ENCODE assay signal across 18 mouse cellular contexts in genomic region chr7:44320886-44321285, GRCm38 (mm10). TPM values are rescaled to one million over a fixed set of nuclear protein-coding genes. Genes with fewer than 3 reads are reported as not detected.
A peak's percentile ranks its signal among the peaks of the same experiment; 100 is the strongest.
DNase-seq lines count a peak whose midpoint lies in the region; ATAC-seq and TF ChIP-seq lines count a peak whose summit lies in the region.
"Had no signal": no experiment of that assay in that cellular context is flagged by ENCODE, and none has a peak within 500 bp of the region (broad histone marks: within the 10 kb centered on the region; RNA-seq: fewer than 3 reads in every experiment).

No protein-coding gene starts in this region.

- no peak for TF ChIP-seq POLR2A in cortical plate, adult 2 months (IDR thresholded peaks at IDR 0.05; ENCODE audit: extremely low read depth, insufficient read depth, low read length)
- TF ChIP-seq POLR2A in heart, adult 2 months (IDR thresholded peaks at IDR 0.05; ENCODE audit: insufficient read depth, low read depth, low read length): no peak

- H3K4me2 ChIP-seq in forebrain, embryonic 14.5 days (ENCODE audit: low read length): no peak overlapping the region
- no peak overlapping the region for H3K4me2 ChIP-seq in forebrain, embryonic 11.5 days (ENCODE audit: low read depth, low read length, severe bottlenecking)
- H3K4me2 ChIP-seq in kidney, embryonic 14.5 days (replicated peaks; ENCODE audit: low read depth, low read length): no peak overlapping the region
- H3K4me2 ChIP-seq: limb, embryonic 12.5 days had no signal

- H3K79me2 ChIP-seq in heart, adult 2 months (replicated peaks; ENCODE audit: control insufficient read depth, insufficient read depth, low read length): no peaks in the 10 kb centered on the region

- peaks cover 49% of the 10 kb centered on the region for H3K36me3 ChIP-seq in forebrain, embryonic 14.5 days (ENCODE audit: control insufficient read depth, insufficient read depth, low read length)
- H3K36me3 ChIP-seq in forebrain, embryonic 11.5 days (ENCODE audit: control insufficient read depth, insufficient read depth, low read length): no peaks in the 10 kb centered on the region
- H3K36me3 ChIP-seq in kidney, embryonic 14.5 days (ENCODE audit: control insufficient read depth, insufficient read depth, low read length): no peaks in the 10 kb centered on the region
- no peaks in the 10 kb centered on the region for H3K36me3 ChIP-seq in heart, adult 2 months (ENCODE audit: control insufficient read depth, insufficient read depth, low read length)
- H3K36me3 ChIP-seq: embryonic facial prominence, embryonic 10.5 days had no signal

- no peak overlapping the region for H3K4me3 ChIP-seq in forebrain, embryonic 14.5 days (ENCODE audit: low read depth, low read length)
- no peak overlapping the region for H3K4me3 ChIP-seq in forebrain, embryonic 11.5 days (ENCODE audit: low read depth, low read length)
- no peak overlapping the region for H3K4me3 ChIP-seq in cortical plate, adult 2 months (ENCODE audit: insufficient read depth, low read length)
- no peak overlapping the region for H3K4me3 ChIP-seq in left cerebral cortex, adult 2 months
- no peak overlapping the region for H3K4me3 ChIP-seq in kidney, embryonic 14.5 days (ENCODE audit: low read length)
- H3K4me3 ChIP-seq in heart, adult 2 months: no peak overlapping the region
- H3K4me3 ChIP-seq: embryonic facial prominence, embryonic 10.5 days; limb, embryonic 12.5 days had no signal

- ATAC-seq in forebrain, embryonic 14.5 days: peak; percentile 66; the same call in 1 of the 2 replicates
- no peak for ATAC-seq in forebrain, embryonic 11.5 days (replicated peaks; ENCODE audit: low FRiP score)
- peak; percentile 72; the same call in 1 of the 2 replicates for ATAC-seq in cerebellum, adult (ENCODE audit: insufficient number of reproducible peaks, low FRiP score, low TSS enrichment)
- ATAC-seq in kidney, embryonic 14.5 days (ENCODE audit: low FRiP score, low TSS enrichment): no peak

- H3K27ac ChIP-seq in forebrain, embryonic 14.5 days (ENCODE audit: low read depth, low read length): peak overlapping the region; percentile 33
- H3K27ac ChIP-seq in forebrain, embryonic 11.5 days (ENCODE audit: low read depth, low read length): no peak overlapping the region
- peak overlapping the region; percentile 15; the same call in 1 of the 2 replicates for H3K27ac ChIP-seq in cortical plate, adult 2 months (ENCODE audit: insufficient read depth, low read length)
- H3K27ac ChIP-seq in left cerebral cortex, adult 2 months: peak overlapping the region; percentile 61
- H3K27ac ChIP-seq in kidney, embryonic 14.5 days (ENCODE audit: low read depth, low read length): no peak overlapping the region
- H3K27ac ChIP-seq in heart, adult 2 months: no peak overlapping the region
- H3K27ac ChIP-seq: embryonic facial prominence, embryonic 10.5 days; limb, embryonic 12.5 days had no signal

- no peak overlapping the region for H3K9ac ChIP-seq in forebrain, embryonic 14.5 days (ENCODE audit: low read length)
- H3K9ac ChIP-seq in forebrain, embryonic 11.5 days (ENCODE audit: low read length): no peak overlapping the region
- H3K9ac ChIP-seq in kidney, embryonic 14.5 days (ENCODE audit: low read depth, low read length): no peak overlapping the region
- H3K9ac ChIP-seq in heart, adult 2 months (ENCODE audit: low read depth, low read length): no peak overlapping the region
- H3K9ac ChIP-seq: limb, embryonic 12.5 days had no signal

- TF ChIP-seq CTCF in cortical plate, adult 2 months (IDR thresholded peaks at IDR 0.05; ENCODE audit: extremely low read depth, insufficient read depth, low read length): 0 out of 2 replicates have a peak, but pooled peaks have one; percentile 16
- peak; percentile 48 for TF ChIP-seq CTCF in left cerebral cortex, adult 2 months (IDR thresholded peaks at IDR 0.05)
- TF ChIP-seq CTCF in heart, adult 2 months (IDR thresholded peaks at IDR 0.05): no peak

- intact Hi-C loops in left cerebral cortex, adult 2 months (cut with DNase I): no loop called here
- intact Hi-C loops in heart, adult 2 months (cut with DNase I): no loop called here

- H3K27me3 ChIP-seq in forebrain, embryonic 14.5 days (replicated peaks; ENCODE audit: control insufficient read depth, insufficient read depth, low read length): no peaks in the 10 kb centered on the region
- no peaks in the 10 kb centered on the region for H3K27me3 ChIP-seq in forebrain, embryonic 11.5 days (ENCODE audit: control insufficient read depth, insufficient read depth, low read length)
- H3K27me3 ChIP-seq in kidney, embryonic 14.5 days (ENCODE audit: control insufficient read depth, insufficient read depth, low read length): no peaks in the 10 kb centered on the region
- H3K27me3 ChIP-seq in heart, adult 2 months (ENCODE audit: control insufficient read depth, insufficient read depth, low read length): no peaks in the 10 kb centered on the region

- WGBS in forebrain, embryonic 14.5 days: 55% methylated on average over 8 of the region's 8 CpGs
- 71% methylated on average over 8 of the region's 8 CpGs for WGBS in forebrain, embryonic 11.5 days
- WGBS in kidney, embryonic 14.5 days: 61% methylated on average over 8 of the region's 8 CpGs
- 36% methylated on average over 8 of the region's 8 CpGs for WGBS in heart, adult 2 months

- no peak for TF ChIP-seq EP300 in heart, adult 2 months (IDR thresholded peaks at IDR 0.05; ENCODE audit: insufficient read depth, low read depth, low read length)

- no peaks in the 10 kb centered on the region for H3K4me1 ChIP-seq in forebrain, embryonic 14.5 days (ENCODE audit: control insufficient read depth, insufficient read depth, low read length)
- H3K4me1 ChIP-seq in forebrain, embryonic 11.5 days (replicated peaks; ENCODE audit: control insufficient read depth, insufficient read depth, low read length): no peaks in the 10 kb centered on the region
- H3K4me1 ChIP-seq in cortical plate, adult 2 months (ENCODE audit: control insufficient read depth, insufficient read depth, low read length): peaks cover 8% of the 10 kb centered on the region; the same call in 1 of the 2 replicates
- no peaks in the 10 kb centered on the region for H3K4me1 ChIP-seq in kidney, embryonic 14.5 days (ENCODE audit: control insufficient read depth, insufficient read depth, low read length)
- no peaks in the 10 kb centered on the region for H3K4me1 ChIP-seq in heart, adult 2 months (ENCODE audit: control insufficient read depth, insufficient read depth, low read length)
- H3K4me1 ChIP-seq: embryonic facial prominence, embryonic 10.5 days; limb, embryonic 12.5 days had no signal

- no peaks in the 10 kb centered on the region for H3K9me3 ChIP-seq in forebrain, embryonic 14.5 days (replicated peaks; ENCODE audit: control insufficient read depth, low read length)
- no peaks in the 10 kb centered on the region for H3K9me3 ChIP-seq in forebrain, embryonic 11.5 days (ENCODE audit: control insufficient read depth, low read length)
- no peaks in the 10 kb centered on the region for H3K9me3 ChIP-seq in kidney, embryonic 14.5 days (ENCODE audit: control insufficient read depth, low read length)
- H3K9me3 ChIP-seq: embryonic facial prominence, embryonic 10.5 days; limb, embryonic 12.5 days had no signal

- peak; percentile 74 for DNase-seq in forebrain, embryonic 14.5 days (ENCODE audit: low spot score)
- DNase-seq in forebrain, embryonic 11.5 days (ENCODE audit: low spot score): no peak
- peak in 1 of 2 experiments; percentile 51 for DNase-seq in left cerebral cortex, adult 2 months (ENCODE audit: extremely low spot score in 1 of 2, low spot score in 2 of 2)
- no peak for DNase-seq in adrenal gland, postnatal 4 days (ENCODE audit: low spot score in 2 of 2)
- DNase-seq in heart, adult 2 months: no peak
- DNase-seq: adrenal gland, postnatal 36 days; heart, postnatal 10 days; kidney, adult 9 months; lung, adult 18-20 months; thymus, postnatal 25 days had no signal

RNA-seq across cellular contexts. Expression of gene Shank1, which starts 10.8 kb away (rescaled TPM):
- polyA plus RNA-seq in forebrain, embryonic 14.5 days (2014; fragmentation: Nextera tagmentation; extraction: Ambion mirVana): 9.5 and 15.1 TPM in 2 replicates
- polyA plus RNA-seq in forebrain, embryonic 11.5 days (2014; fragmentation: Nextera tagmentation; extraction: Ambion mirVana): 3.6 and 4.2 TPM in 2 replicates
- 106 and 113 TPM in 2 replicates for polyA plus RNA-seq in cortical plate, adult 2 months (2012; rRNA removed)
- 100 to 1,000 TPM; 637 to 705 TPM for total RNA-seq in left cerebral cortex, adult 2 months (2021)
- polyA plus RNA-seq in kidney, embryonic 14.5 days (2014; fragmentation: Nextera tagmentation; extraction: Ambion mirVana): 1.3 and 1.9 TPM in 2 replicates
- 10 to 100 TPM; 12.0 to 16.9 TPM for total RNA-seq in adrenal gland, postnatal 4 days (2021)
- 1 to 10 TPM; 1.2 to 2.3 TPM for total RNA-seq in heart, adult 2 months (2021)
- 0.94 and 1.1 TPM in 2 replicates for polyA plus RNA-seq in heart, adult 2 months (2012; rRNA removed)
- total RNA-seq: granulocyte monocyte progenitor cell, adult 5-6 weeks had no signal

RNA-seq across cellular contexts. Expression of gene Clec11a, which starts 14.2 kb away (rescaled TPM):
- 3.7 and 4.5 TPM in 2 replicates for polyA plus RNA-seq in forebrain, embryonic 14.5 days (2014; fragmentation: Nextera tagmentation; extraction: Ambion mirVana)
- 3.2 TPM in 2 replicates for polyA plus RNA-seq in forebrain, embryonic 11.5 days (2014; fragmentation: Nextera tagmentation; extraction: Ambion mirVana)
- polyA plus RNA-seq in cortical plate, adult 2 months (2012; rRNA removed): 5.4 and 5.6 TPM in 2 replicates
- total RNA-seq in left cerebral cortex, adult 2 months (2021): 1 to 10 TPM; 4.3 TPM
- polyA plus RNA-seq in kidney, embryonic 14.5 days (2014; fragmentation: Nextera tagmentation; extraction: Ambion mirVana): 3.4 TPM in 2 replicates
- 1 to 10 TPM; 6.0 to 7.1 TPM for total RNA-seq in adrenal gland, postnatal 4 days (2021)
- 1 to 10 TPM in 1 of 2 experiments, under 1 TPM in 1; 0.60 to 1.1 TPM for total RNA-seq in heart, adult 2 months (2021)
- 1.8 and 2.0 TPM in 2 replicates for polyA plus RNA-seq in heart, adult 2 months (2012; rRNA removed)

RNA-seq across cellular contexts. Expression of gene Gm15517, which starts 59.6 kb away (rescaled TPM):
- polyA plus RNA-seq in forebrain, embryonic 14.5 days (2014; fragmentation: Nextera tagmentation; extraction: Ambion mirVana): not detected in 2 replicates
- polyA plus RNA-seq in forebrain, embryonic 11.5 days (2014; fragmentation: Nextera tagmentation; extraction: Ambion mirVana): not detected in 2 replicates
- polyA plus RNA-seq in cortical plate, adult 2 months (2012; rRNA removed): not detected in 2 replicates
- total RNA-seq in left cerebral cortex, adult 2 months (2021): not detected
- polyA plus RNA-seq in kidney, embryonic 14.5 days (2014; fragmentation: Nextera tagmentation; extraction: Ambion mirVana): not detected in 2 replicates
- total RNA-seq in adrenal gland, postnatal 4 days (2021): not detected
- total RNA-seq in heart, adult 2 months (2021): not detected
- polyA plus RNA-seq in heart, adult 2 months (2012; rRNA removed): not detected in 2 replicates
- total RNA-seq: adrenal gland, postnatal 36 days; granulocyte monocyte progenitor cell, adult 5-6 weeks; heart, postnatal 10 days had no signal
- polyA plus RNA-seq: embryonic facial prominence, embryonic 10.5 days; limb, embryonic 12.5 days; neural tube, embryonic 11.5 days; stomach, embryonic 14.5 days had no signal

Comparison
In these comparisons a context has a peak if more than half of its experiments do, and no peak if none do; other contexts are left out.
1. ATAC-seq: peak in forebrain, embryonic 14.5 days (single experiment) and cerebellum, adult (single experiment); none in forebrain, embryonic 11.5 days (single experiment) and kidney, embryonic 14.5 days (single experiment).
2. H3K27ac ChIP-seq: peak in forebrain, embryonic 14.5 days (single experiment), cortical plate, adult 2 months (single experiment) and left cerebral cortex, adult 2 months (single experiment); none in forebrain, embryonic 11.5 days (single experiment), kidney, embryonic 14.5 days (single experiment) and heart, adult 2 months (single experiment).